Mouse (Mus musculus) erythroid progenitor cell, adult 5-6 weeks (primary cell): ENCODE results near the gene Calcoco1. TPM values are rescaled to one million over a fixed set of nuclear protein-coding genes. Genes with fewer than 3 reads are reported as not detected.

Experiments used
- total RNA-seq, 2 experiments: library from RNA; stranded (forward) in 1 of 2; stranded (reverse) in 1 of 2; fragments of 150-400 nt in 1 of 2; fragments of 186-747, 209-891 nt in 1 of 2; gene quantifications; 2 replicates each; pipeline versions ENCODE4 v1.2.3 to v1.2.4; 2015 to 2017; ENCODE audit warnings: low replicate concordance in 2 of 2

Calcoco1 gene
- total RNA-seq, 2 experiments from 2014 or later = 17.6 to 34.1 TPM

Other genes with a start within 250 kb of the Calcoco1 start
- gene Gm10337, start 218.5 kb downstream of the Calcoco1 start, total RNA-seq (2015; ENCODE audit: low replicate concordance) = not detected in 2 replicates
- gene Gm10337, start 218.5 kb downstream of the Calcoco1 start, total RNA-seq (2017; ENCODE audit: low replicate concordance) = not detected in 2 replicates
- 0.72 TPM in 1 of 2 replicates, not detected in the other for gene Map3k12, start 205.1 kb downstream of the Calcoco1 start, total RNA-seq (2015; ENCODE audit: low replicate concordance)
- 2.6 TPM in 1 of 2 replicates, not detected in the other for gene Map3k12, start 205.1 kb downstream of the Calcoco1 start, total RNA-seq (2017; ENCODE audit: low replicate concordance)
- gene Tarbp2, start 204.0 kb downstream of the Calcoco1 start, total RNA-seq (2015; ENCODE audit: low replicate concordance) = 11.5 and 19.7 TPM in 2 replicates
- 11.9 and 20.4 TPM in 2 replicates for gene Tarbp2, start 204.0 kb downstream of the Calcoco1 start, total RNA-seq (2017; ENCODE audit: low replicate concordance)
- 9.2 and 12.6 TPM in 2 replicates for gene Npff, start 197.2 kb downstream of the Calcoco1 start, total RNA-seq (2015; ENCODE audit: low replicate concordance)
- 3.3 TPM in 1 of 2 replicates, not detected in the other for gene Npff, start 197.2 kb downstream of the Calcoco1 start, total RNA-seq (2017; ENCODE audit: low replicate concordance)
- not detected in 2 replicates for gene Gm28047, start 97.1 kb downstream of the Calcoco1 start, total RNA-seq (2015; ENCODE audit: low replicate concordance)
- gene Gm28047, start 97.1 kb downstream of the Calcoco1 start, total RNA-seq (2017; ENCODE audit: low replicate concordance) = not detected in 2 replicates
- 55.5 and 93.1 TPM in 2 replicates for gene Atf7, start 96.7 kb downstream of the Calcoco1 start, total RNA-seq (2015; ENCODE audit: low replicate concordance)
- gene Atf7, start 96.7 kb downstream of the Calcoco1 start, total RNA-seq (2017; ENCODE audit: low replicate concordance) = 16.9 and 19.4 TPM in 2 replicates
- 10.5 and 17.7 TPM in 2 replicates for gene Atp5g2, start 49.8 kb downstream of the Calcoco1 start, total RNA-seq (2015; ENCODE audit: low replicate concordance)
- 19.1 and 31.2 TPM in 2 replicates for gene Atp5g2, start 49.8 kb downstream of the Calcoco1 start, total RNA-seq (2017; ENCODE audit: low replicate concordance)
- gene Hoxc13, start 198.9 kb upstream of the Calcoco1 start, total RNA-seq (2015; ENCODE audit: low replicate concordance) = not detected in 2 replicates
- gene Hoxc13, start 198.9 kb upstream of the Calcoco1 start, total RNA-seq (2017; ENCODE audit: low replicate concordance) = not detected in 2 replicates
- gene Hoxc12, start 214.6 kb upstream of the Calcoco1 start, total RNA-seq (2015; ENCODE audit: low replicate concordance) = not detected in 2 replicates
- not detected in 2 replicates for gene Hoxc12, start 214.6 kb upstream of the Calcoco1 start, total RNA-seq (2017; ENCODE audit: low replicate concordance)
- not detected in 2 replicates for gene Hoxc11, start 232.2 kb upstream of the Calcoco1 start, total RNA-seq (2015; ENCODE audit: low replicate concordance)
- gene Hoxc11, start 232.2 kb upstream of the Calcoco1 start, total RNA-seq (2017; ENCODE audit: low replicate concordance) = not detected in 2 replicates
- not detected in 2 replicates for gene Hoxc10, start 244.6 kb upstream of the Calcoco1 start, total RNA-seq (2015; ENCODE audit: low replicate concordance)
- gene Hoxc10, start 244.6 kb upstream of the Calcoco1 start, total RNA-seq (2017; ENCODE audit: low replicate concordance) = not detected in 2 replicates
- gene Hoxc5, start 245.3 kb upstream of the Calcoco1 start, total RNA-seq (2015; ENCODE audit: low replicate concordance) = not detected in 2 replicates
- not detected in 2 replicates for gene Hoxc5, start 245.3 kb upstream of the Calcoco1 start, total RNA-seq (2017; ENCODE audit: low replicate concordance)